ENCODE assay signal across 10 mouse cellular contexts in the genomic region with DNA sequence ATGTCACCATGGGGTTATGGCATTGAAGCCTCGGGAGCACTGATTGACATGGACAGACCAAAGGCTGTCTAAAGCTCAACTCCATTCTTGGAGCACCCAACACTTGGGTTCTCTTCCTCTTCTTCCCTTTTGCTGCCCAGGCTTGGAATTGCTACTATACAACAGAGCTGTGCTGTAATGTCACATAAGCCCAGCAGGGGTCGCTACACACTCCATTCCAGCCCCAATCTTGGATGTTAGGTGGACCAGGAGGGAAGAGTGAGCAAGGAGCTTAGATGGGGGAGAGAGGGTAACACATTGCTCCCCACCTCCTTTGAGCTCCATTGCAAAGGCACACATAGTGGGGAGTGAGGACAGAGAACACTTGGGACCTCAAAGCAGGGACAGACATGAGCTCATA. TPM values are rescaled to one million over a fixed set of nuclear protein-coding genes. Genes with fewer than 3 reads are reported as not detected.
DNase-seq lines count a peak whose midpoint lies in the region; ATAC-seq and TF ChIP-seq lines count a peak whose summit lies in the region.
"Had no signal": no experiment of that assay in that cellular context is flagged by ENCODE, and none has a peak within 500 bp of the region (broad histone marks: within the 10 kb centered on the region; RNA-seq: fewer than 3 reads in every experiment).

No protein-coding gene starts in this region.

- intact Hi-C loops in left cerebral cortex, postnatal 14 days (cut with DNase I), result no loop called here

- no peaks in the 10 kb centered on the region for H3K9me3 ChIP-seq in G1E (replicated peaks)
- H3K9me3 ChIP-seq: megakaryocyte, embryonic 14.5 days had no signal

- H3K4me3 ChIP-seq in G1E (ENCODE audit: low read depth, low read length), result no peak overlapping the region
- H3K4me3 ChIP-seq: megakaryocyte, embryonic 14.5 days had no signal

- ATAC-seq in G1E (ENCODE audit: extremely low read depth, insufficient number of reproducible peaks, low FRiP score, poor library complexity, severe bottlenecking), result no peak
- ATAC-seq in erythroblast, adult 5-6 weeks (replicated peaks; ENCODE audit: low FRiP score, poor library complexity, severe bottlenecking), result 0 out of 2 replicates have a peak, but pooled peaks have one; percentile 50

- H3K27me3 ChIP-seq in G1E (ENCODE audit: insufficient read depth, low read length), result peaks cover 15% of the 10 kb centered on the region

- no peaks in the 10 kb centered on the region for H3K36me3 ChIP-seq in G1E (replicated peaks)

- peak; percentile 93 for TF ChIP-seq CTCF in G1E (IDR thresholded peaks at IDR 0.05; ENCODE audit: low read depth, low read length)

- DNase-seq in embryo, embryonic 10 days (ENCODE audit: low spot score), result peak; percentile 65
- DNase-seq in embryo, embryonic 9.5 days (ENCODE audit: extremely low spot score), result no peak
- DNase-seq in left cerebral cortex, postnatal 14 days (ENCODE audit: low spot score in 2 of 2), result peak; percentile 70 to 81
- no peak for DNase-seq in left cerebral cortex, adult 8-10 months (ENCODE audit: low spot score in 2 of 2)
- DNase-seq in G1E (ENCODE audit: low spot score), result no peak
- DNase-seq in retina, embryonic 14.5 days (ENCODE audit: low spot score), result peak; percentile 75
- no peak for DNase-seq in urinary bladder, postnatal 4 days (ENCODE audit: low spot score in 2 of 2)

- H3K4me1 ChIP-seq in G1E (ENCODE audit: insufficient read depth, low read depth, low read length), result no peaks in the 10 kb centered on the region

RNA-seq across cellular contexts. Expression of a gene that starts 6.2 kb away (rescaled TPM):
- total RNA-seq in left cerebral cortex, postnatal 14 days (2021), result 100 to 1,000 TPM; 349 to 363 TPM
- 100 to 1,000 TPM; 370 to 394 (median 377) TPM for total RNA-seq in left cerebral cortex, adult 8-10 months (2022)
- total RNA-seq in G1E (2014; fragmentation: Nextera tagmentation) (not detected in 2 replicates), G1E (2017) (0.12 and 0.55 TPM in 2 replicates)
- not detected in 2 replicates for polyA plus RNA-seq in G1E (2012)
- 17.5 and 18.6 TPM in 2 replicates for total RNA-seq in erythroblast, adult 5-6 weeks (2015; ENCODE audit: low replicate concordance)
- 13.0 and 16.4 TPM in 2 replicates for total RNA-seq in erythroblast, adult 5-6 weeks (2017; ENCODE audit: low replicate concordance)

RNA-seq across cellular contexts. Expression of a gene that starts 17.1 kb away (rescaled TPM):
- total RNA-seq in left cerebral cortex, postnatal 14 days (2021), result not detected
- total RNA-seq in left cerebral cortex, adult 8-10 months (2022), result 1 to 10 TPM in 2 of 4 experiments, not detected in 2; 1.2 to 1.6 TPM
- total RNA-seq in G1E (2014; fragmentation: Nextera tagmentation), result not detected in 2 replicates
- total RNA-seq in G1E (2017), result not detected in 2 replicates
- 0.02 and 0.03 TPM in 2 replicates for polyA plus RNA-seq in G1E (2012)
- total RNA-seq in erythroblast, adult 5-6 weeks (2015; ENCODE audit: low replicate concordance), result 5.0 TPM in 1 of 2 replicates, not detected in the other
- not detected in 2 replicates for total RNA-seq in erythroblast, adult 5-6 weeks (2017; ENCODE audit: low replicate concordance)
- total RNA-seq: heart, postnatal 14 days had no signal

Comparison
In these comparisons a context has a peak if more than half of its experiments do, and no peak if none do; other contexts are left out.
1. DNase-seq: peak in embryo, embryonic 10 days (single experiment), left cerebral cortex, postnatal 14 days (2 of 2) and retina, embryonic 14.5 days (single experiment); none in embryo, embryonic 9.5 days (single experiment), left cerebral cortex, adult 8-10 months (0 of 2), G1E (single experiment) and urinary bladder, postnatal 4 days (0 of 2).
2. RNA of a gene that starts 6.2 kb away (total RNA-seq): 370 to 394 TPM in left cerebral cortex, adult 8-10 months and 349 to 363 TPM in left cerebral cortex, postnatal 14 days; 13.0 to 18.6 TPM in erythroblast, adult 5-6 weeks and 0.12 to 0.55 TPM in G1E; every median in the first group is over 10 times any median in the second.